Mouse (Mus musculus) limb, embryonic 14.5 days (tissue): ENCODE results near the gene Tpcn2. TPM values are rescaled to one million over a fixed set of nuclear protein-coding genes. Genes with fewer than 3 reads are reported as not detected.

ENCODE experiments used
- ATAC-seq: fragments of 200-750 bp; cut with Nextera tagmentation; 2 replicates; pipeline ENCODE4 v1.8.0; 2017; ENCODE audit warnings: low read depth, moderate number of reproducible peaks, moderate TSS enrichment; ENCODE audit not compliant: low FRiP score
- DNase-seq: peaks from one replicate; pipeline ENCODE4 v3.0.0-alpha.2; 2015; ENCODE audit warnings: low spot score
- H3K27ac ChIP-seq: fragments of 300-500 bp; sonication (generic); replicated peaks from 2 replicates; pipeline ENCODE4 v1.5.1; 2014; ENCODE audit warnings: low read depth, mild to moderate bottlenecking, low read length, moderate library complexity, mixed read lengths
- H3K27me3 ChIP-seq: fragments of 300-500 bp; sonication (generic); 2 replicates; pipeline ENCODE4 v1.6.1; 2014; ENCODE audit warnings: low read length, mixed read lengths; ENCODE audit not compliant: control insufficient read depth, insufficient read depth
- H3K36me3 ChIP-seq: fragments of 300-500 bp; sonication (generic); 2 replicates; pipeline ENCODE4 v1.6.1; 2014; ENCODE audit warnings: mild to moderate bottlenecking, low read length, moderate library complexity, mixed read lengths; ENCODE audit not compliant: control insufficient read depth, insufficient read depth
- H3K4me1 ChIP-seq: fragments of 300-500 bp; sonication (generic); 2 replicates; pipeline ENCODE4 v1.6.1; 2014; ENCODE audit warnings: antibody characterized with exemption, low read length, mixed read lengths; ENCODE audit not compliant: control insufficient read depth, insufficient read depth
- H3K4me2 ChIP-seq: fragments of 300-500 bp; sonication (generic); replicated peaks from 2 replicates; pipeline ENCODE4 v1.6.1; 2014; ENCODE audit warnings: low read depth, mild to moderate bottlenecking, low read length, moderate library complexity; ENCODE audit not compliant: severe bottlenecking
- H3K4me3 ChIP-seq: fragments of 300-500 bp; sonication (generic); replicated peaks from 2 replicates; pipeline ENCODE4 v1.5.1; 2014; ENCODE audit warnings: low read length
- H3K9ac ChIP-seq: fragments of 300-500 bp; sonication (generic); 2 replicates; pipeline ENCODE4 v1.6.1; 2014; ENCODE audit warnings: mild to moderate bottlenecking, low read depth, low read length, moderate library complexity; ENCODE audit not compliant: severe bottlenecking
- H3K9me3 ChIP-seq: fragments of 300-500 bp; sonication (generic); 2 replicates; pipeline ENCODE4 v1.6.1; 2016; ENCODE audit warnings: low read length; ENCODE audit not compliant: control insufficient read depth
- POLR2A ChIP-seq: fragments of 200-500 bp; IDR thresholded peaks from 2 replicates; pipeline ENCODE4 v1.8.0; 2012; ENCODE audit warnings: inconsistent platforms, mild to moderate bottlenecking, moderate library complexity, borderline replicate concordance; ENCODE audit not compliant: insufficient read depth, insufficient read length; ENCODE audit errors: extremely low read depth
- WGBS: fragments of 180-500 bp; shearing (Covaris S2); extraction: QIAGEN DNeasy Blood & Tissue Kit; methylation state at CpG from one replicate; pipeline ENCODE4 v1.1.7; 2014; 5-methylcytosine and 5-hydroxymethylcytosine counted together
- polyA plus RNA-seq, 2 experiments: library from polyadenylated mRNA; depleted of rRNA in 1 of 2; stranded (reverse) in 1 of 2; unstranded in 1 of 2; fragments of >200 nt; fragmentation: Nextera tagmentation in 1 of 2; extraction: Ambion mirVana in 1 of 2; gene quantifications; 2 replicates each; pipeline versions ENCODE4 v1.2.1 to v1.2.3; 2012 to 2014

Gene Tpcn2
- polyA plus RNA-seq, 2 experiments, result 5.1 to 44.0 TPM

DNA sequence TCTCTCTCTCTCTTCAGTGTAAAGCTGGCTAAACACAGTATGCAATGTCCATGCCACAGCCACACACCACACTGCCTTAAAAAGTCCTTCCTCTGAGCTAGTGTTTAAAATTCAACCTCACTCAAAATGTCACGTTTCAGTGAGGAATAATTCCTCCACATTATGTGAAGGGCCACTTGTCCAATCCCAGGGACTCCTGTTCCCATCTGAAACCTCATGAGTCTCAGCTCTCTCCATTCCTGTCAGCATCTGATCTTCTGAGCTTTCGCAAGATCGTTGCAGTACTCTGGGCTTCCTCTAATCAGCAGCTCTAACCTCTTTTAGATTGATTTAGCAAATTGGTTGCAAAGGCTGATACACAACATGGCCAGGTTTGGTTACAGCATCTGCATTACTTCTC, 144.2 kb downstream of the Tpcn2 start:
- Histone ChIP-seq H3K4me2 (no peak overlapping the region), H3K4me1 (no peaks in the 10 kb centered on the region), H3K9me3 (0 out of 2 replicates have a peak, but pooled peaks cover 4% of the 10 kb centered on the region), H3K36me3 (no peaks in the 10 kb centered on the region), H3K27ac (no peak overlapping the region), H3K9ac (no peak overlapping the region), H3K4me3 (no peak overlapping the region), H3K27me3 (no peaks in the 10 kb centered on the region)
- no peak for ATAC-seq
- no peak for TF ChIP-seq POLR2A
- 86% methylated on average over 3 of the region's 3 CpGs for WGBS
- no peak for DNase-seq

DNA sequence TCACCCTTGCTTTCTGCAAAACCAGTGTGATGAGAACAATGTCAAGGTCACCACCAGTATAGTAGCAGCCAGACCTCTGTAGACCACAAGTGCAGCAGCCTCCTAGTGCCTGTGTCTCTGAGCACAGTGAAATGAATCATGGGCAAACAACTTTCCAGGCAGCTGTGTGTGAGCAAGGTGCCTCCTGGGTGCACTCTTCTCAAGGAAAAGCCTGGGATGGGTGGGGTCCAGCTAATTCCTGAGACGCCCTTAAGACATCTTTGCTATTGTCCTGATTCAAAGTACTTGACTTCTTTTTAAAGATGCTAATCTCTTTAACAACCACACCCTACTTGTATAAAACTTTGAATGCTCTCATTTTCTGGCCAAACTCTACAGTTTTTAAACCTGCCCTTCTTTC, 144.7 kb downstream of the Tpcn2 start:
- Histone ChIP-seq H3K4me2 (no peak overlapping the region), H3K4me3 (no peak overlapping the region), H3K27ac (no peak overlapping the region), H3K9ac (no peak overlapping the region), H3K4me1 (no peaks in the 10 kb centered on the region), H3K27me3 (no peaks in the 10 kb centered on the region), H3K36me3 (no peaks in the 10 kb centered on the region), H3K9me3 (0 out of 2 replicates have a peak, but pooled peaks cover 4% of the 10 kb centered on the region)
- WGBS, result 71% methylated on average over 1 of the region's 1 CpGs
- no peak for TF ChIP-seq POLR2A
- no peak for ATAC-seq
- no peak for DNase-seq

DNA sequence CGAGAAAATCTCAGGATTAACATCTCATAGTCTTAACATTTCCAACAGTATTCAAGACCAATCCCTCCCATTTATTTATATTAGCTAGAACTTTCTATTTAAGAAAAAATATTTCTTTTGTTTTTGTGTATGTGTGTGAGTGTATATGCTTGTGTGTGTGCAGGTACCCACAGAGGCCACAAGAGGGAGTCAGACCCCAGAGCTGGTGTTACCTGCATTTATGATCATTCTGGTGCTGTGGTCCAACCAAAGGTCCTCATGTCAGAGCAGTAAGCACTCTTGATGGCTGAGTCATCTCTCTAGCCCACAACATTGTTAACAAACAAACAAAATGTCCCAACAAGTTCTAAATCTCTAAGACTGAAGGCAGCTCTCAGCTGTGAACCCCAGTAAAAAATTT, 145.9 kb downstream of the Tpcn2 start:
- WGBS, result 91% methylated on average over 1 of the region's 1 CpGs

DNA sequence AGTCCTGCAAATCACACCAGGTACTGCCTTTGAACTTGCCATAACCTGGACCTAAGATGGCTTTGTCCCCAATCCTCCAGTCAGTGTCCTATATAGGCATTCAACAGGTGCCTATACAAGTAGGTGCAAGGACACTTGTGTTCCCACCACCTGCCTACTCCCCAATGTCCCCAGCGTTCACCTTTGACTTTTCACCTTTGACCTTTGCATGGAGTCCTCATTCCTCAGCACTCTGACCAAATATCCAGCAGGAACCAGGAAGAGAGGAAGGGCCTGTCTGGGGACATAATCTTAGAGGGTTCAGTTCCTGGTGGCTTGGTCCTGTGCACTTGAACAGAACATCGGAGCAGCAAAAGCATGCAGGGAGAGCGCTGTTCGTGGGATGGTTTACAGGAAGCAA, 147.0 kb downstream of the Tpcn2 start:
- no peak overlapping the region for H3K27ac ChIP-seq
- no peaks in the 10 kb centered on the region for H3K36me3 ChIP-seq
- no peak overlapping the region for H3K4me3 ChIP-seq
- H3K4me1 ChIP-seq, result no peaks in the 10 kb centered on the region
- TF ChIP-seq POLR2A, result no peak
- H3K27me3 ChIP-seq, result no peaks in the 10 kb centered on the region
- no peak overlapping the region for H3K9ac ChIP-seq
- H3K4me2 ChIP-seq, result no peak overlapping the region
- 92% methylated on average over 4 of the region's 4 CpGs for WGBS
- no peak for ATAC-seq
- no peak for DNase-seq
- 0 out of 2 replicates have a peak, but pooled peaks cover 4% of the 10 kb centered on the region for H3K9me3 ChIP-seq

More for the DNA sequence above, 145.9 kb downstream of the Tpcn2 start:
- Histone ChIP-seq H3K9ac (no peak overlapping the region), H3K4me3 (no peak overlapping the region), H3K27me3 (no peaks in the 10 kb centered on the region), H3K4me2 (no peak overlapping the region), H3K4me1 (no peaks in the 10 kb centered on the region), H3K27ac (no peak overlapping the region), H3K36me3 (no peaks in the 10 kb centered on the region), H3K9me3 (0 out of 2 replicates have a peak, but pooled peaks cover 4% of the 10 kb centered on the region)
- DNase-seq (no peak), ATAC-seq (no peak)
- TF ChIP-seq POLR2A, result no peak

Other genes with a start within 250 kb of the Tpcn2 start
- 2.8 and 3.7 TPM in 2 replicates for gene 1810010D01Rik, start 75.9 kb downstream of the Tpcn2 start, polyA plus RNA-seq (2012; rRNA removed)
- gene 1810010D01Rik, start 75.9 kb downstream of the Tpcn2 start, polyA plus RNA-seq (2014; fragmentation: Nextera tagmentation; extraction: Ambion mirVana), result 0.33 and 0.61 TPM in 2 replicates
- gene Mrgprf, start 16.8 kb upstream of the Tpcn2 start, polyA plus RNA-seq (2012; rRNA removed), result 8.4 and 10.8 TPM in 2 replicates
- gene Mrgprf, start 16.8 kb upstream of the Tpcn2 start, polyA plus RNA-seq (2014; fragmentation: Nextera tagmentation; extraction: Ambion mirVana), result 6.0 and 7.0 TPM in 2 replicates
- not detected in 2 replicates for gene Mrgprd, start 30.8 kb upstream of the Tpcn2 start, polyA plus RNA-seq (2012; rRNA removed)
- not detected in 2 replicates for gene Mrgprd, start 30.8 kb upstream of the Tpcn2 start, polyA plus RNA-seq (2014; fragmentation: Nextera tagmentation; extraction: Ambion mirVana)